Mouse (Mus musculus) heart, postnatal 10 days (tissue): ENCODE results near the gene Arglu1. TPM values are rescaled to one million over a fixed set of nuclear protein-coding genes. Genes with fewer than 3 reads are reported as not detected.

Experiments
- DNase-seq, 2 experiments: peaks; one replicate each; pipeline ENCODE4 v3.0.0; 2021
- intact Hi-C: fragments of 180-260 bp; cut with DNase I; formaldehyde crosslinking; loops from one replicate; pipeline ENCODE4 v1.15.1; 2025
- microRNA-seq, 2 experiments: library from miRNA; unstranded; fragments of <30 nt; microRNA quantifications; one replicate each; pipeline ENCODE4 v1.2.0; 2022
- total RNA-seq, 2 experiments: library from RNA; stranded (reverse); gene quantifications; 2 replicates each; pipeline ENCODE4 v1.2.3; 2021

Arglu1 gene
- total RNA-seq, 2 experiments from 2014 or later: 43.4 to 44.8 TPM

GRCm38 (mm10) chr8:8624017-8624416 lies 66.3 kb downstream of the Arglu1 start:
- DNase-seq: no peak
- intact Hi-C loops: no loop called here

GRCm38 (mm10) chr8:8623486-8623885 lies 66.8 kb downstream of the Arglu1 start:
- peak; percentile 58 to 69 for DNase-seq
- intact Hi-C loops: no loop called here

- DNase-seq: no peak
- intact Hi-C loops: no loop called here
Measured at GRCm38 (mm10) chr8:8622476-8622875, 67.8 kb downstream of the Arglu1 start.

- DNase-seq: no peak
- intact Hi-C loops: no loop called here
Measured at GRCm38 (mm10) chr8:8622031-8622430, 68.3 kb downstream of the Arglu1 start.

GRCm38 (mm10) chr8:8621236-8621917 lies 68.9 kb downstream of the Arglu1 start:
- intact Hi-C loops: no loop called here
- no peak for DNase-seq

GRCm38 (mm10) chr8:8620536-8620935 lies 69.8 kb downstream of the Arglu1 start:
- DNase-seq: no peak
- intact Hi-C loops: no loop called here

- intact Hi-C loops: no loop called here
Measured at GRCm38 (mm10) chr8:8619221-8620194, 70.8 kb downstream of the Arglu1 start.

More at GRCm38 (mm10) chr8:8619221-8620194, 70.8 kb downstream of the Arglu1 start:
- no peak for DNase-seq

Small RNA genes within 50 kb of the gene (microRNA-seq; reads per million reads assigned to microRNA genes)
- gene Mir7654: 2.4 to 2.8 reads per million in 2 experiments

Other genes starting within 250 kb of the Arglu1 start
- gene Efnb2, start 29.3 kb downstream of the Arglu1 start, total RNA-seq: 10 to 100 TPM; 44.6 to 49.7 TPM